Mouse (Mus musculus) adrenal gland, postnatal 36 days (tissue): ENCODE measurements around the gene Eif2b1. TPM values are rescaled to one million over a fixed set of nuclear protein-coding genes. Genes with fewer than 3 reads are reported as not detected.

Experiments used
- total RNA-seq, 2 experiments: library from RNA; stranded (reverse); gene quantifications; 2 replicates each; pipeline ENCODE4 v1.2.3; 2021

Gene Eif2b1
- total RNA-seq, 2 experiments from 2014 or later, result 43.6 to 55.3 TPM

Other genes with a start within 250 kb of the Eif2b1 start
- gene Cdk2ap1, start 216.0 kb downstream of the Eif2b1 start, total RNA-seq, result 100 to 1,000 TPM; 155 to 187 TPM
- gene Sbno1, start 153.1 kb downstream of the Eif2b1 start, total RNA-seq, result 100 to 1,000 TPM in 1 of 2 experiments, 10 to 100 TPM in 1; 84.3 to 100 TPM
- 100 to 1,000 TPM; 172 to 188 TPM for gene Kmt5a, start 139.2 kb downstream of the Eif2b1 start, total RNA-seq
- gene Rilpl2, start 100.8 kb downstream of the Eif2b1 start, total RNA-seq, result 10 to 100 TPM; 21.4 to 23.9 TPM
- 10 to 100 TPM; 19.4 to 20.5 TPM for gene Snrnp35, start 96.0 kb downstream of the Eif2b1 start, total RNA-seq
- 10 to 100 TPM; 16.2 to 17.4 TPM for gene Rilpl1, start 47.7 kb downstream of the Eif2b1 start, total RNA-seq
- 100 to 1,000 TPM; 226 to 241 TPM for gene Tmed2, start 38.4 kb downstream of the Eif2b1 start, total RNA-seq
- gene Ddx55, start 26.3 kb downstream of the Eif2b1 start, total RNA-seq, result 10 to 100 TPM; 11.8 to 13.2 TPM
- gene Gtf2h3, start within 50 bp of the Eif2b1 start, total RNA-seq, result 10 to 100 TPM; 40.4 to 44.2 TPM
- 10 to 100 TPM; 74.5 to 83.7 TPM for gene Atp6v0a2, start 49.4 kb upstream of the Eif2b1 start, total RNA-seq
- gene Dnah10, start 146.0 kb upstream of the Eif2b1 start, total RNA-seq, result 1 to 10 TPM in 1 of 2 experiments, under 1 TPM in 1; 0.69 to 2.8 TPM